Mouse (Mus musculus) liver, embryonic 16.5 days (tissue): ENCODE results near the gene Arhgap29. TPM values are rescaled to one million over a fixed set of nuclear protein-coding genes. Genes with fewer than 3 reads are reported as not detected.

Experiments used
- ATAC-seq: fragments of 200-750 bp; cut with Nextera tagmentation; 2 replicates; pipeline ENCODE4 v1.8.0; 2017; ENCODE audit warnings: low read depth, mild to moderate bottlenecking, moderate number of reproducible peaks, moderate library complexity
- H3K27ac ChIP-seq: fragments of 300-500 bp; sonication (generic); 2 replicates; pipeline ENCODE4 v1.5.1; 2014; ENCODE audit warnings: mild to moderate bottlenecking, low read length
- H3K27me3 ChIP-seq: fragments of 300-500 bp; sonication (generic); 2 replicates; pipeline ENCODE4 v1.6.1; 2014; ENCODE audit warnings: low read depth, low read length, mixed read lengths; ENCODE audit not compliant: control insufficient read depth, insufficient read depth
- H3K36me3 ChIP-seq: fragments of 300-500 bp; sonication (generic); 2 replicates; pipeline ENCODE4 v1.6.1; 2014; ENCODE audit warnings: mild to moderate bottlenecking; ENCODE audit not compliant: control insufficient read depth, insufficient read depth
- H3K4me1 ChIP-seq: fragments of 300-500 bp; sonication (generic); 2 replicates; pipeline ENCODE4 v1.6.1; 2014; ENCODE audit warnings: low read depth, low read length, mixed read lengths; ENCODE audit not compliant: control insufficient read depth
- H3K4me2 ChIP-seq: fragments of 300-500 bp; sonication (generic); 2 replicates; pipeline ENCODE4 v1.6.1; 2014; ENCODE audit warnings: low read depth, low read length, mixed read lengths
- H3K4me3 ChIP-seq: fragments of 300-500 bp; sonication (generic); 2 replicates; pipeline ENCODE4 v1.5.1; 2014; ENCODE audit warnings: low read depth, mild to moderate bottlenecking, low read length
- H3K9ac ChIP-seq: fragments of 300-500 bp; sonication (generic); 2 replicates; pipeline ENCODE4 v1.6.1; 2014; ENCODE audit warnings: low read depth, low read length
- H3K9me3 ChIP-seq: fragments of 300-500 bp; sonication (generic); replicated peaks from 2 replicates; pipeline ENCODE4 v1.6.1; 2016; ENCODE audit warnings: low read length; ENCODE audit not compliant: control insufficient read depth
- WGBS: fragments of 180-500 bp; shearing (Covaris S2); extraction: QIAGEN DNeasy Blood & Tissue Kit; methylation state at CpG from one replicate; pipeline ENCODE4 v1.1.7; 2014; ENCODE audit not compliant: insufficient replicate concordance; 5-methylcytosine and 5-hydroxymethylcytosine counted together
- polyA plus RNA-seq: library from polyadenylated mRNA; unstranded; fragments of >200 nt; fragmentation: Nextera tagmentation; extraction: Ambion mirVana; gene quantifications from 2 replicates; pipeline ENCODE4 v1.2.1, GENCODE M21; 2015

The Arhgap29 gene
- 7.0 and 7.3 TPM in 2 replicates for polyA plus RNA-seq

DNA sequence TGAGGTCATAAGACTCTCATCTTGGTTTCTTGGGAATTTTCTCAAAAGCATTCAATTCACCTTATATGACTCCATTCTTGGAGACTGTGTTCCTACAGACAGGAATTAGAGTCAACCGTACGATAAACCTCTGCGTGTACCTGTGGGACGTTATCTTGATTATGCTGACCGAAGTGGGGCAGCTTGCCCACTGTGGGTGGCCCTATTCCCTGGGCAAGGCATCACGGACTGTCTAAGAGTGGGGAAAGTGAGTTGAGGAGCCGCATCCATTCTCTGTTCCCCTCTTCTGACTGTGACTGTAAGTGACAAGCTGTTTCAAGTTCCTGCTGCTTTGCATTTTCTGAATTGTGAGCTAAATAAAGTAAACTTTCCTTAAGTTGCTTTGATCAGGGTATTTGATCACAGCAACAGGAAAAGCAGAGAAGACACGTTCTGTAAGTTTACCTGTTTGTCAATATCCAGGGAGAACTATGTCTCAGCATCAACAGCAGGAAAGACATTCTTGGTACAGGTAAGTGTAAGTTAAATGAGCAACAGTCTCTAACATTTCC is at the start of gene Arhgap29:
Gene Arhgap29, plus strand, starts transcription at position 501 of the 551 bp plus-strand sequence.
- no peaks in the 10 kb centered on the region for H3K9me3 ChIP-seq
- no peak within 1 kb of the TSS; the same call in 1 of the 2 replicates for H3K27ac ChIP-seq
- no peaks in the 10 kb centered on the region for H3K36me3 ChIP-seq
- peak within 1 kb of the TSS; percentile 62 for H3K9ac ChIP-seq
- ATAC-seq, result no peak
- WGBS, result 81% methylated on average over 8 of the region's 8 CpGs
- peaks cover 3% of the 10 kb centered on the region; the same call in 1 of the 2 replicates for H3K4me1 ChIP-seq
- H3K4me3 ChIP-seq, result peak within 1 kb of the TSS; percentile 64
- H3K4me2 ChIP-seq, result peak within 1 kb of the TSS; percentile 69
- H3K27me3 ChIP-seq, result peaks cover 20% of the 10 kb centered on the region

DNA sequence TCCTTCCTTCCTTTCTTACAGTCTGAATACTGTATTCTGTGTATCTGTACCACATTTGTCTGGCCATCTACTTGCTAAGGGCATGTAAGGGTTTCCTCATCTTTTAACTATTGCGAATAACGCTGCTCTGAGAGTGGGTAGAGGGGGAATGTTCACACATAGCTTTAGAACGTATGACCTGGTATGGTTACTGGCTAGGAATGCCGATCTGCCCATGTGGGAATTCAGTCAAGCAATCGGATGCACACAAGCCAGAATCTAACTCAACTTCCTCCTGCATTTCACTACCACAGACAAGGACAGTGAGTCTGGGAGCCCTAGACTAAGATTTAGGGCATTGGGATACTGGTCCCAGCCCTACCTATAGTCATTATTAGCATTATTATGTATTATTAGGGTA is 49.6 kb upstream of the Arhgap29 start:
- H3K27ac ChIP-seq, result peak overlapping the region; percentile 46; the same call in 1 of the 2 replicates
- H3K27me3 ChIP-seq, result no peaks in the 10 kb centered on the region
- no peak overlapping the region for H3K4me3 ChIP-seq
- peaks cover 6% of the 10 kb centered on the region for H3K4me1 ChIP-seq
- no peak overlapping the region for H3K9ac ChIP-seq
- ATAC-seq, result no peak
- H3K36me3 ChIP-seq, result no peaks in the 10 kb centered on the region
- H3K9me3 ChIP-seq, result no peaks in the 10 kb centered on the region
- no peak overlapping the region for H3K4me2 ChIP-seq
- 64% methylated on average over 5 of the region's 5 CpGs for WGBS

DNA sequence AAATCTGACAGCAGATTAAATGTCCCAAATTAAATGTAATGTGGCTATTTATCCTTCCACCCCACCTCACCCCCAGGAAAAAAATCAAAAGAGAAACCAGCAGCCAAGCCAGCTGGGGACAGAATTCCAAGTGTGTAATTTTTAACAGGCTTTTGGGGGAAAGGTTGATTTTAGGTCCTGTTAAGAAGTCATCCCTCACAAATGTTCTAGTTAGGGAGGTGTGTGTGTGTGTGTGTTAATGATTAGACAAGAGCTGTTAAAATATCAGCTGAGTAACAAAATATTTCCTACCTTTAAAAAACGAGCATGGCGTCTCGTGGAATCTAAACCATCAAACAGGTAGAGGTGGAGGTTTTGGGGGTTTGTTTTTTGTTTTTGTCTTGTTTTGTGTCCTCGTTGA is 49.1 kb upstream of the Arhgap29 start:
- Histone ChIP-seq H3K9ac (no peak overlapping the region), H3K4me1 (peaks cover 6% of the 10 kb centered on the region), H3K9me3 (no peaks in the 10 kb centered on the region), H3K36me3 (no peaks in the 10 kb centered on the region), H3K27me3 (no peaks in the 10 kb centered on the region), H3K4me3 (0 out of 2 replicates have a peak overlapping the region, but pooled peaks have one; percentile 13), H3K27ac (peak overlapping the region; percentile 46), H3K4me2 (peak overlapping the region; percentile 19)
- peak; percentile 52; the same call in 1 of the 2 replicates for ATAC-seq
- 41% methylated on average over 4 of the region's 4 CpGs for WGBS

DNA sequence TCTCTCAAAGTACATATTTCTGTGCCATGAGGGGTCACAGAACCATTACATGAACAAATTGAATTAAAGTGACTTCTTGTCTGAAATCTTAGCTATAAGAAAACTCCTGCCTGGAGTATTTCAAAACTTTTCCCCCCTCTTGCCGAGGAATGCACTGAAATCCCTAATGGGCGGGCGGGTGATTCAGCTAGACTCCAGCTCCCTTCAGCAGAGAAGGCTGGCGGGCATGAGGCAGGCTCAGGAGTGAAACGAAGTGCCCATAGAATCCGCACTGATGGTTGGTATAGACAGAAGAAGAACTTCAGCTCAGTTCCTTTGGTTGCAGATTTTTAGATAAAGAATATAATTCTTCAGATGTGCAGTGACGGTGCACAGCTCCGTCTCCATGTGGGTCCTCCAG is 48.6 kb upstream of the Arhgap29 start:
- WGBS, result 46% methylated on average over 8 of the region's 8 CpGs
- Histone ChIP-seq H3K9me3 (no peaks in the 10 kb centered on the region), H3K27me3 (no peaks in the 10 kb centered on the region), H3K9ac (no peak overlapping the region), H3K4me1 (peaks cover 6% of the 10 kb centered on the region), H3K4me2 (peak overlapping the region; percentile 10), H3K4me3 (peak overlapping the region; percentile 13; the same call in 1 of the 2 replicates), H3K27ac (peak overlapping the region; percentile 22; the same call in 1 of the 2 replicates), H3K36me3 (no peaks in the 10 kb centered on the region)
- ATAC-seq, result no peak

DNA sequence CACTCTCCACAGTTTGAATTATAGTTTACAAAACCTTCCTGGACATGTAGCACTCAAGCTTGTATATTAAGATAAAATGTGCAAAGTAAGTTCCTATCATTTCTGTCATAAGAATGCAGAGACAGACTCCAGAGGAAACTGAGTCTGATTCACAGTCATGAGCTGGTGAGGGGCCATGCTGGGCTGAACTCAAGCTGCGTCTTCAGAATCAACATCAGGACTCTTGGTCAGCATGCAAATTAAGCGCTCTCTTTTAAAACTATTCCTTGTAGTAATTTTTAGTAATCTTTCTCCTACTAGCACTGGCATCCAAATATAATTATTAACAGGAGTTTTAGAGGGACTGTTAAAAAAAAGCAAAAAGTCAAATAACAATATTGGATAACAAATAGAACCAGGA is 47.9 kb upstream of the Arhgap29 start:
- peaks cover 6% of the 10 kb centered on the region for H3K4me1 ChIP-seq
- H3K4me3 ChIP-seq, result no peak overlapping the region
- ATAC-seq, result no peak
- no peaks in the 10 kb centered on the region for H3K9me3 ChIP-seq
- H3K36me3 ChIP-seq, result no peaks in the 10 kb centered on the region
- H3K9ac ChIP-seq, result no peak overlapping the region
- H3K27me3 ChIP-seq, result no peaks in the 10 kb centered on the region
- no peak overlapping the region for H3K27ac ChIP-seq
- WGBS, result 72% methylated on average over 2 of the region's 2 CpGs
- no peak overlapping the region for H3K4me2 ChIP-seq

DNA sequence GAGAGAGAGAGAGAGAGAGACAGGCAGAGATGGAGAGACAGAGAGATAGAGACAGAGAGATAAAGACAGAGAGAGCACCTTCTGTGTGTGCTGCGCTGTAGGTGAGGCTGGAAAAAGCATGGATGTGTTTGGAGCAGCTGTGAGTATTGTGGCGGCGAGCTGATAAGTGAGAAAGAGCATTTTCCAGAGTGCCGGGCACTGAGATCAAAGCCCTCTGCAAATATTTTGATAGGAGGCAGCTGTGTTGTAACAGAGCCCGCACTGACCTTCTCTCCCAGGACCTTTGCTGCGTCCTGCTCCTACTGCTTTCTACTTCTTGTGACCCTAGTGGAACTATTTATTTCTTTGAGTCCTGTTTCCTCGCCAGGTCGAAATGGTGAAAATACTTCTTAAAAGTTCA is 45.7 kb upstream of the Arhgap29 start:
- no peaks in the 10 kb centered on the region for H3K9me3 ChIP-seq
- peaks cover 6% of the 10 kb centered on the region for H3K4me1 ChIP-seq
- ATAC-seq, result peak; percentile 67
- no peaks in the 10 kb centered on the region for H3K27me3 ChIP-seq
- H3K9ac ChIP-seq, result no peak overlapping the region
- 48% methylated on average over 8 of the region's 8 CpGs for WGBS
- no peaks in the 10 kb centered on the region for H3K36me3 ChIP-seq
- no peak overlapping the region for H3K27ac ChIP-seq
- no peak overlapping the region for H3K4me3 ChIP-seq
- H3K4me2 ChIP-seq, result peak overlapping the region; percentile 9; the same call in 1 of the 2 replicates

DNA sequence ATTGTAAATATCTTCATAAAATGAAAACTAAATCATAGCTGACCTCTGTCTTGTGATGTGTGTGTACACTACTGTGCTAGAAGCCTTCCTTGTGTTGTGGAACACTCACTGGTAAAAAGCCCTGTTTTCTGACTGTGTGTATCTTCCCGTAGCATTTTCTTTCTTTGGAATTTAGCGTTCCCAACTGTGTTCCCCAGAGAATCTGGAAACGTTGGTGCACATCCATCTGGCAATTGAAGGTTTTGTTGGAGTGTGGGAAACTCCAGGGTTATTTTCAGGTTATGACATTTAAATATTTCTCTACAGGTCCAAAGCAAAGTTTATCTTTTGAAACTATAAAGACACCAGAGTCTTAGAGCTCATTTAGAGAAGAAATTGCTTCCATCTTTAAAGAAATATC is 43.2 kb upstream of the Arhgap29 start:
- Histone ChIP-seq H3K4me3 (no peak overlapping the region), H3K4me1 (peaks cover 6% of the 10 kb centered on the region), H3K4me2 (no peak overlapping the region), H3K36me3 (no peaks in the 10 kb centered on the region), H3K9ac (no peak overlapping the region), H3K9me3 (no peaks in the 10 kb centered on the region), H3K27me3 (no peaks in the 10 kb centered on the region), H3K27ac (no peak overlapping the region)
- 54% methylated on average over 3 of the region's 3 CpGs for WGBS
- ATAC-seq, result no peak

DNA sequence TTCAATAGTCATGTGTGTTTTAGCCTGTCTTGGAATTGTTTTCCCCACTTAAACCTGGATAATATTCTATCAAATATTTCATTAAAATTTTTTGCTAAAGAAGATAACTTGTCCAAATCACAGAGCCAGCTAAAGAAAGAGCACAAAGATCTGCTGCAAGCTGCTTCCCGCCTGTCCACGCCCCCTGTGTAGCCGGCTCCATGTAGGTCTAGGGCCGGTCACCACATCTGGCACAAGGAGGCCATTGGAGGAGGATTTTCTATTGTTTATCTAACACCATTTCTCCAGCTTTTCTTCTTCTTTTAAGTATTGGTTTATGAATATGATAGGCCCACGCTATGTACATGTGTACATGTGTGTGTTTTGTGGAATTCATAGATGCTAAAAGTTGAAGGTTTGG is 38.9 kb upstream of the Arhgap29 start:
- H3K9ac ChIP-seq, result no peak overlapping the region
- H3K9me3 ChIP-seq, result no peaks in the 10 kb centered on the region
- peaks cover 11% of the 10 kb centered on the region for H3K4me1 ChIP-seq
- H3K27me3 ChIP-seq, result no peaks in the 10 kb centered on the region
- H3K4me3 ChIP-seq, result no peak overlapping the region
- H3K36me3 ChIP-seq, result no peaks in the 10 kb centered on the region
- ATAC-seq, result no peak
- no peak overlapping the region for H3K27ac ChIP-seq
- 73% methylated on average over 5 of the region's 5 CpGs for WGBS
- no peak overlapping the region for H3K4me2 ChIP-seq

DNA sequence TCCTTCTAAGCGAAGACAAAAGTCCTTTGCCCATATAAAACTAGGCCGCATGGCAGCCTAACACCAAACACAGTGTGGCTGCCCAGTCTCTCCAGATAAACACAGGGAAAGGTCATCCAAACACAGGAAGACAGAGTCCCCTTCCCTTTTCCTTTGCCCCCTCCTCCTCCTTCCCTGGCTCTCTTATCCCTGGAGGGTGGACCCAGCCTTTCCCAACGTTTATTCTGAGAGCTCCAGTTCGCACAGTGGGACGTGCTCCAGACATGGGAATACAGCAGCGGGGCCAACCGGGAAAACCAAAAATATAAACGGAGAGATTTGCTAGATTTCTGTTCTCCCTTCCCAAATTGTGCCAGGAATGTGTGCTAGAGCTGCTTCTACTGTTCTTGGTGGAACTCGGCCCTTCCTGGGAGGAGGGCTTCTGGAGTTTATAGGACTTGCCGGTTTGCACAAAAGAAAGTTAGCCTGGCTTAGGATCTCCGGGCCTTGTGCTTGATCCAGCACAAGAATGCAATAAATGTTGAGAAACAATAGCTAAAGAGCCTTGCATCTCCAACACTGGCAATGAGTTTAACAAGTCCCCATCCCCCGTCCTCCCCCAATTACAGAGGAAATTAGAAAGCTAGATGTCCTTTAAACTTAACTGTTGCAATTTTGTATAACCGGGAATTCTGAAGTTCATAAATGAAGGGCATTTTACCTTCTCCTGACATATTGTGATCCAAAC is 37.7 kb upstream of the Arhgap29 start:
- WGBS, result 61% methylated on average over 13 of the region's 13 CpGs
- Histone ChIP-seq H3K9ac (no peak overlapping the region), H3K27me3 (no peaks in the 10 kb centered on the region), H3K4me2 (no peak overlapping the region), H3K4me3 (no peak overlapping the region), H3K9me3 (no peaks in the 10 kb centered on the region), H3K36me3 (no peaks in the 10 kb centered on the region), H3K4me1 (peaks cover 11% of the 10 kb centered on the region), H3K27ac (no peak overlapping the region)
- peak; percentile 22 for ATAC-seq
